Mouse (Mus musculus): Measurements from ENCODE around the gene Crcp.

Crcp gene

DNA sequence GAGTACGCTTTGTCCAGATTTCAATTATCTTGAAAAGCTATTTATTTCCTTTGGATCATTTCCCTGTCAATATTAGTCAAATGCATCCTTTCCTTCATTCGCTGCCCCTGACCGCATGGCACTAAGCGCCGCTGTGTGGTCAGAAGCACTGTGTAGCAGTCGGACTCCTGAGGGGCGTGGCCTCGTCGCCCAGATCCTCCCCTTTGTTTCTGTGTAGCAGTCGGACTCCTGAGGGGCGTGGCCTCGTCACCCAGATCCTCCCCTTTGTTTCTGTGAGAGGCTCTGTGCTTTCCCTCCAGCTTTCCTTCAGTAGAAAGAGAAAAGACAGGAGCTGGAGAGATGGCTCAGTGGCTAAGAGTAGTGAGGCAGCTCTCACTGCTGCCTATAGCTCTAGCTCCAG lies 67.7 kb downstream of the Crcp start:
- no peak for DNase-seq (ENCODE audit: low read depth, low spot score)

GRCm38 (mm10) chr5:130097837-130098236 lies 68.7 kb downstream of the Crcp start:
- no peak for DNase-seq (ENCODE audit: low read depth, low spot score)

DNA sequence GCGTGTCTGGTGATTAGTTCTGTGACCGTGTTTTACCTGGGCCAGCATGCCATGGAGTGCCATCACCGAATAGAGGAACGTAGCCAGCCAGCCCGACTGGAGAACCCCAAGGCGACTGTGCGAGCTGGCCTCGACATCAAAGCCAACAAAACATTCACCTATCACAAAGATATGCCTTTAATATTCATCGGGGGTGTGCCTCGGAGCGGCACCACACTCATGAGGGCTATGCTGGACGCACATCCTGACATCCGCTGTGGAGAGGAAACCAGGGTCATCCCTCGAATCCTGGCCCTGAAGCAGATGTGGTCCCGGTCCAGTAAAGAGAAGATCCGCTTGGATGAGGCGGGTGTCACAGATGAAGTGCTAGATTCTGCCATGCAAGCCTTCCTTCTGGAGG lies 72.6 kb downstream of the Crcp start:
- no peak for DNase-seq (ENCODE audit: low read depth, low spot score)

GRCm38 (mm10) chr5:130109348-130109747 lies 80.3 kb downstream of the Crcp start:
- DNase-seq (ENCODE audit: low read depth, low spot score), result no peak

Measured in retina, adult 2 months (tissue).